Comparison of ENCODE assay signal across 15 mouse cellular contexts in genomic region chr4:40849518-40849917, GRCm38 (mm10). TPM values are rescaled to one million over a fixed set of nuclear protein-coding genes. Genes with fewer than 3 reads are reported as not detected.
DNase-seq lines count a peak whose midpoint lies in the region; ATAC-seq and TF ChIP-seq lines count a peak whose summit lies in the region.
"Had no signal": no experiment of that assay in that cellular context is flagged by ENCODE, and none has a peak within 500 bp of the region (broad histone marks: within the 10 kb centered on the region; RNA-seq: fewer than 3 reads in every experiment).

No protein-coding gene starts in this region.

- no peak for ATAC-seq in megakaryocyte, adult 5-6 weeks (ENCODE audit: poor library complexity, severe bottlenecking)
- no peak for ATAC-seq in heart, postnatal 0 days (ENCODE audit: insufficient read depth, low read depth)
- ATAC-seq in megakaryocyte-erythroid progenitor cell, adult 5-6 weeks (replicated peaks; ENCODE audit: low FRiP score, low TSS enrichment, poor library complexity, severe bottlenecking), result peak; percentile 66
- ATAC-seq: inflammation-experienced regulatory T-cells, adult 6 months had no signal

- H3K4me2 ChIP-seq in heart, postnatal 0 days (ENCODE audit: low read depth, low read length), result peak overlapping the region; percentile 70
- H3K4me2 ChIP-seq: midbrain, embryonic 12.5 days had no signal

- no peaks in the 10 kb centered on the region for H3K27me3 ChIP-seq in megakaryocyte, embryonic 14.5 days (replicated peaks)
- no peaks in the 10 kb centered on the region for H3K27me3 ChIP-seq in heart, postnatal 0 days (ENCODE audit: control insufficient read depth, insufficient read depth, low read length)
- H3K27me3 ChIP-seq: midbrain, embryonic 12.5 days had no signal

- H3K9me3 ChIP-seq in megakaryocyte, embryonic 14.5 days, result no peaks in the 10 kb centered on the region
- no peaks in the 10 kb centered on the region for H3K9me3 ChIP-seq in heart, postnatal 0 days (replicated peaks; ENCODE audit: control insufficient read depth, low read length)
- H3K9me3 ChIP-seq: midbrain, embryonic 12.5 days had no signal

- TF ChIP-seq CTCF in heart, postnatal 0 days (IDR thresholded peaks at IDR 0.05; ENCODE audit: low read depth), result no peak

- peak; percentile 87 for DNase-seq in heart, adult 11 months
- no peak for DNase-seq in heart, adult 8-10 months (ENCODE audit: low spot score)
- DNase-seq in heart, postnatal 0 days (ENCODE audit: low spot score), result no peak
- DNase-seq in ovary, postnatal 14 days (ENCODE audit: low spot score), result no peak
- no peak for DNase-seq in frontal cortex, postnatal 10 days (ENCODE audit: low spot score in 2 of 2)
- DNase-seq: adrenal gland, postnatal 25 days; cerebellum, adult 2 months; kidney, postnatal 25 days; thymus, adult 2 months had no signal

- H3K36me3 ChIP-seq in megakaryocyte, embryonic 14.5 days (replicated peaks; ENCODE audit: low read length), result peaks cover 70% of the 10 kb centered on the region
- no peaks in the 10 kb centered on the region; the same call in 1 of the 2 replicates for H3K36me3 ChIP-seq in heart, postnatal 0 days (replicated peaks; ENCODE audit: control insufficient read depth, insufficient read depth, low read length)
- H3K36me3 ChIP-seq: midbrain, embryonic 12.5 days had no signal

- peak overlapping the region; percentile 97 for H3K27ac ChIP-seq in heart, postnatal 0 days (ENCODE audit: low read depth)
- H3K27ac ChIP-seq: left cerebral cortex, adult 2 months; midbrain, embryonic 12.5 days had no signal

- H3K4me3 ChIP-seq in megakaryocyte, embryonic 14.5 days (replicated peaks), result peak overlapping the region; percentile 90
- no peak overlapping the region for H3K4me3 ChIP-seq in heart, postnatal 0 days (ENCODE audit: low read depth, low read length)
- H3K4me3 ChIP-seq: left cerebral cortex, adult 2 months; midbrain, embryonic 12.5 days had no signal

- peaks cover 70% of the 10 kb centered on the region for H3K4me1 ChIP-seq in megakaryocyte, embryonic 14.5 days
- peaks cover 61% of the 10 kb centered on the region for H3K4me1 ChIP-seq in heart, postnatal 0 days (ENCODE audit: control insufficient read depth, insufficient read depth)

- no peak overlapping the region for H3K9ac ChIP-seq in heart, postnatal 0 days (replicated peaks; ENCODE audit: low read depth, low read length)
- H3K9ac ChIP-seq: midbrain, embryonic 12.5 days had no signal

- WGBS in heart, postnatal 0 days, result 27% methylated on average over 3 of the region's 3 CpGs

- TF ChIP-seq EP300 in heart, postnatal 0 days (IDR thresholded peaks at IDR 0.05; ENCODE audit: low read depth), result no peak

RNA-seq across cellular contexts. Expression of gene B4galt1, which starts 4.3 kb away (rescaled TPM):
- 10 to 100 TPM; 53.9 to 60.3 (median 57.4) TPM for total RNA-seq in heart, adult 8-10 months (2022)
- polyA plus RNA-seq in megakaryocyte, embryonic 14.5 days (2012; ENCODE audit: insufficient read depth, low replicate concordance), result 43.8 and 101 TPM in 2 replicates
- total RNA-seq in megakaryocyte, adult 5-6 weeks (2015), result 75.4 and 79.4 TPM in 2 replicates
- 46.4 and 57.4 TPM in 2 replicates for total RNA-seq in megakaryocyte, adult 5-6 weeks (2017)
- 125 and 129 TPM in 2 replicates for total RNA-seq in heart, postnatal 0 days (2014; rRNA removed; ENCODE audit: low replicate concordance)
- polyA plus RNA-seq in heart, postnatal 0 days (2015; fragmentation: Nextera tagmentation; extraction: Ambion mirVana), result 49.6 and 50.3 TPM in 2 replicates
- 30.8 and 35.1 TPM in 2 replicates for total RNA-seq in megakaryocyte-erythroid progenitor cell, adult 5-6 weeks (2014; fragmentation: Nextera tagmentation)
- total RNA-seq in megakaryocyte-erythroid progenitor cell, adult 5-6 weeks (2017), result 14.4 and 20.5 TPM in 2 replicates
